ENCODE assay signal across 12 mouse cellular contexts in the genomic region with DNA sequence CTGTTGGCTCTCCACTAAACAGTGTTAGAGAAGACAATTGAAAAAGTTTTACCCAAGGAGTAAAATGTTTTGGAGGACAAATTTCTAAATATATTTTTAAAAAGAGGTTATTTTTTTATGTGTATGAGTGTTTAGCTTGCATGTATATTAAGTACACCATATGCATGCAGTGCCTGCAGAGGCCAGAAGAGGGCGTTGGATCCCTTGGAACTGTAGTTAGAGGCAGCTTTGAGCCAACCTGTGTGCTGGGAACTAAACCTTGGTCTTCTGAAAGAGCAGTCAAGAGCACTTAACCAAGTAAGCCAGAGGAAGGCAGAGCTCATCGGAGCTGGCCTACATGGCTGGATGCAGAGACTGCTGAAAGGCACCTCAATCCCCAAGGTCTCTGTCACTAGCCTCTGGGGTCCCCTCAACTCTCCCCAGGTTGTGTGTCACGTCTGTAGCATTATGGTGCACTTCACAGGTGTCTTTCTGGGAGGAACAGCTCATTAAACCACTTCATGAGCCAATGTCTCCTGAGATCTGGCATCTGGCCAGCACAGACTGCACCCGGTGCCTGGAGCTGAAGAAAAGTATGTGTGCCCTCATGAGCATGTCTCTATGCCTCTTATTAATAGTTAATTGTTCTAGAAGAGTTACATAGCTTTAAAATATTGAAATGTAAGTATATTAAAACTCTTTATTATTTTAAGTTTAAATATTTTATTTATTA.
DNase-seq lines count a peak whose midpoint lies in the region; ATAC-seq and TF ChIP-seq lines count a peak whose summit lies in the region.
"Had no signal": no experiment of that assay in that cellular context is flagged by ENCODE, and none has a peak within 500 bp of the region (broad histone marks: within the 10 kb centered on the region; RNA-seq: fewer than 3 reads in every experiment).

No protein-coding gene starts in this region.

- no peaks in the 10 kb centered on the region for H3K4me1 ChIP-seq in cerebellum, adult 2 months (ENCODE audit: control insufficient read depth, insufficient read depth, low read length)
- no peaks in the 10 kb centered on the region for H3K4me1 ChIP-seq in kidney, embryonic 14.5 days (ENCODE audit: control insufficient read depth, insufficient read depth, low read length)
- H3K4me1 ChIP-seq in testis, adult 2 months (ENCODE audit: control insufficient read depth, insufficient read depth, low read length): no peaks in the 10 kb centered on the region

- 29% methylated on average over 4 of the region's 4 CpGs for whole genome bisulfite sequencing in cerebellum, adult 2 months
- 53% methylated on average over 4 of the region's 4 CpGs for WGBS in kidney, embryonic 14.5 days

- no peaks in the 10 kb centered on the region for H3K27me3 ChIP-seq in cerebellum, adult 2 months (ENCODE audit: control insufficient read depth, insufficient read depth, low read length)
- H3K27me3 ChIP-seq in kidney, embryonic 14.5 days (ENCODE audit: control insufficient read depth, insufficient read depth, low read length): no peaks in the 10 kb centered on the region
- H3K27me3 ChIP-seq in testis, adult 2 months (ENCODE audit: control insufficient read depth, insufficient read depth, low read length): no peaks in the 10 kb centered on the region
- H3K27me3 ChIP-seq: forebrain, embryonic 13.5 days; hindbrain, embryonic 15.5 days had no signal

- DNase-seq in cerebellum, adult 2 months: peak; percentile 42 to 49
- no peak for DNase-seq in cerebellum, postnatal 4 days (ENCODE audit: low spot score in 2 of 2)
- peak; percentile 58 for DNase-seq in kidney, postnatal 14 days
- DNase-seq in testis, postnatal 14 days (ENCODE audit: low spot score): no peak
- DNase-seq in testis, postnatal 10 days (ENCODE audit: low spot score): peak; percentile 55
- DNase-seq in gastrocnemius, postnatal 10 days: no peak
- DNase-seq: embryo, embryonic 11 days; retina, postnatal 1 day had no signal

- no peak overlapping the region for H3K9ac ChIP-seq in kidney, embryonic 14.5 days (ENCODE audit: low read depth, low read length)
- H3K9ac ChIP-seq: forebrain, embryonic 13.5 days; hindbrain, embryonic 15.5 days had no signal

- H3K9me3 ChIP-seq in kidney, embryonic 14.5 days (ENCODE audit: control insufficient read depth, low read length): no peaks in the 10 kb centered on the region
- H3K9me3 ChIP-seq: forebrain, embryonic 13.5 days; hindbrain, embryonic 15.5 days had no signal

- no peak overlapping the region for H3K4me3 ChIP-seq in cerebellum, adult 2 months (replicated peaks; ENCODE audit: insufficient read depth, low read depth, low read length)
- H3K4me3 ChIP-seq in kidney, embryonic 14.5 days (ENCODE audit: low read length): no peak overlapping the region
- H3K4me3 ChIP-seq in testis, adult 2 months (ENCODE audit: control insufficient read depth, low read depth, low read length): no peak overlapping the region
- H3K4me3 ChIP-seq: forebrain, embryonic 13.5 days; hindbrain, embryonic 15.5 days had no signal

- no peak for TF ChIP-seq POLR2A in cerebellum, adult 2 months (IDR thresholded peaks at IDR 0.05; ENCODE audit: borderline replicate concordance, insufficient read depth, low read length)
- no peak for TF ChIP-seq POLR2A in testis, adult 2 months (IDR thresholded peaks at IDR 0.05; ENCODE audit: control insufficient read depth, low read depth, low read length)

- no peak overlapping the region for H3K27ac ChIP-seq in cerebellum, adult 2 months (ENCODE audit: insufficient read depth, low read length)
- no peak overlapping the region for H3K27ac ChIP-seq in kidney, embryonic 14.5 days (ENCODE audit: low read depth, low read length)
- H3K27ac ChIP-seq in testis, adult 2 months (ENCODE audit: control insufficient read depth, insufficient read depth, low read depth, low read length): no peak overlapping the region
- H3K27ac ChIP-seq: forebrain, embryonic 13.5 days; hindbrain, embryonic 15.5 days had no signal

- no peak overlapping the region for H3K4me2 ChIP-seq in kidney, embryonic 14.5 days (replicated peaks; ENCODE audit: low read depth, low read length)
- H3K4me2 ChIP-seq: forebrain, embryonic 13.5 days; hindbrain, embryonic 15.5 days had no signal

- TF ChIP-seq CTCF in cerebellum, adult 2 months (IDR thresholded peaks at IDR 0.05; ENCODE audit: borderline replicate concordance, insufficient read depth, low read depth, low read length): no peak
- TF ChIP-seq CTCF in testis, adult 2 months (IDR thresholded peaks at IDR 0.05; ENCODE audit: control insufficient read depth, insufficient read depth, insufficient replicate concordance, low read depth, low read length): peak; percentile 27; the same call in 1 of the 2 replicates

- no peak for ATAC-seq in kidney, embryonic 14.5 days (ENCODE audit: low FRiP score, low TSS enrichment)
- ATAC-seq: forebrain, embryonic 13.5 days had no signal

- no peaks in the 10 kb centered on the region for H3K36me3 ChIP-seq in kidney, embryonic 14.5 days (ENCODE audit: control insufficient read depth, insufficient read depth, low read length)
- H3K36me3 ChIP-seq in testis, adult 2 months (ENCODE audit: control insufficient read depth, insufficient read depth, low read length): no peaks in the 10 kb centered on the region
- H3K36me3 ChIP-seq: hindbrain, embryonic 15.5 days had no signal

Comparison
In these comparisons a context has a peak if more than half of its experiments do, and no peak if none do; other contexts are left out.
1. DNase-seq: peak in cerebellum, adult 2 months (2 of 2), kidney, postnatal 14 days (single experiment) and testis, postnatal 10 days (single experiment); none in cerebellum, postnatal 4 days (0 of 2), testis, postnatal 14 days (single experiment) and gastrocnemius, postnatal 10 days (single experiment).